Mouse (Mus musculus) G1E (cell line): ENCODE data around the gene Klrb1a.

Experiments
- CTCF ChIP-seq: IDR thresholded peaks from 2 replicates; pipeline ENCODE4 v1.5.1; 2012; ENCODE audit warnings: low read depth, low read length, inconsistent platforms, mixed read lengths
- GATA2 ChIP-seq: IDR thresholded peaks from 2 replicates; pipeline ENCODE4 v1.6.1; 2012; ENCODE audit warnings: low read depth, low read length, inconsistent platforms, borderline replicate concordance
- POLR2AphosphoS5 ChIP-seq: IDR thresholded peaks from 2 replicates; pipeline ENCODE4 v1.6.1; 2012; ENCODE audit warnings: low read depth, low read length, inconsistent platforms; ENCODE audit not compliant: insufficient replicate concordance
- TAL1 ChIP-seq: conservative IDR thresholded peaks from 2 replicates; pipeline ENCODE4 v1.6.1; 2012; ENCODE audit warnings: low read depth, low read length, inconsistent platforms, mixed read lengths

DNA sequence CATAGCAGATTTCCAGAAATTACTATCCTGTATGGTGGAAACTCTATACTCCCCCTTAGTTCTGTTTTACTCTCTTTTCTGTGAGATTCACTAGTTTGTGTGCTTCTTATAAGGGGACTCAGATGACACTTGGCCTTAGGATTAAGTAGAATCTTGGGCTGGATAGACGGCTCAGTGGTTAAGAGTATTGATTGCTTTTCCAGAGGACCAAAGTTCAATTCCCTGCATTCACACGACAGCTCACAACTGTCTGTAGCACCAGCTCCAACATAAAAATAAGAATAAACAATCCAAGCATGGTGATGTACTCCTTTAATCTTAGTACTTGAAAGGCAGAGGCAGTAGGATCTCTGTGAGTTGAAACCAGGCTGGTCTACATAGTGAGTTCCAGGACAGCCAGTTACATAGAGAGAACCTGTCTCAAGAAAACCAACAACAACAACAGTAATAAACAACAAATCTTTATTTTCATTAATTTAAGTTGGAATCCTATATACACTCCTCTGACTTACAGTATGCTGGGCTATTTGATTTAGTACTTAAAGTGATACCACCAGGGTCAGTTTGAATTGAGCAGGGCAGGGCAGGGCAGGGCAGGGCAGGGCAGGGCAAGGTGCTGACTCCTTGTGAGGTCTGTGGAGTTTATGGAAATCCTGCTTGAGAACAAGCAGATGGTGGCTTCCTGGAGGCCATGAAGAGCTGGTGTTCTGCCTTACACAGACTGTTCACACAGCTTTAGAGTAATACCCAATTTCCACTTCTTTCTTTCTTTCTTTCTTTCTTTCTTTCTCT, 24.9 kb downstream of the Klrb1a start:
- TF ChIP-seq CTCF (no peak), GATA2 (no peak), POLR2AphosphoS5 (no peak), TAL1 (no peak)
